Mouse (Mus musculus): ENCODE results near the gene Dolk.

DNA sequence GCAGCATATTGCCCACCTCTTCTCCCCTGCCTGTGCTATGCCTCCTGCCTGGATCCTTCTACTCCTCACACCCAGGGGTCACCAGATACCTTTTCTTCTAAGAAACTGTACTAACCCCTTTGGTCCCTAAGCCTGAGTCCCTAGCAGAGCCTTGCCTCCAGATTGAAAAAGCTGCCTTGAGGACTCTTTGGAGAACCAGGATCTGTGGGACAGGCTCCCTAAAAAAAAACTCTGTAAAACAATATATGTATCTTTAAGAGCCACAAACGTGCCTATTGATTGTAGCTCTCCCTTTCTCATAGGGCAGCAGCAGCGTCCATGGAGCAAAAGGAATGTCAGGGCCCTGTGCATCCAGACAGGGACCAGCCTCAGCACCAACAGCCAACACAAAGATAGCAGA lies 45.9 kb downstream of the Dolk start, which contains the start of gene Gm28035:
- TF ChIP-seq CTCF (IDR thresholded peaks at IDR 0.05; ENCODE audit: borderline replicate concordance, insufficient read depth, low read depth, low read length) (no peak), POLR2A (IDR thresholded peaks at IDR 0.05; ENCODE audit: borderline replicate concordance, insufficient read depth, low read length) (no peak)
